Comparison of ENCODE assay signal across 8 mouse cellular contexts in genomic region chr4:128706626-128707025, GRCm38 (mm10). TPM values are rescaled to one million over a fixed set of nuclear protein-coding genes. Genes with fewer than 3 reads are reported as not detected.
DNase-seq lines count a peak whose midpoint lies in the region; ATAC-seq and TF ChIP-seq lines count a peak whose summit lies in the region.

No protein-coding gene starts in this region.

- DNase-seq in cerebellum, postnatal 14 days: peak; percentile 52 to 63
- no peak for DNase-seq in cerebellum, adult 2 months
- DNase-seq in thymus, postnatal 14 days: peak; percentile 40
- no peak for DNase-seq in thymus, adult 2 months
- DNase-seq in splenic B cell, adult 2 months (ENCODE audit: low read depth, low spot score): peak; percentile 18
- no peak for DNase-seq in B cell, adult 2 months
- no peak for DNase-seq in spleen, postnatal 4 days (ENCODE audit: low spot score in 2 of 2)

- TF ChIP-seq POLR2A in cerebellum, adult 2 months (IDR thresholded peaks at IDR 0.05; ENCODE audit: borderline replicate concordance, insufficient read depth, low read length): no peak
- TF ChIP-seq POLR2A in thymus, adult 2 months (IDR thresholded peaks at IDR 0.05; ENCODE audit: control insufficient read depth, extremely low read depth, insufficient read depth, low read length, poor library complexity): no peak

- WGBS in cerebellum, adult 2 months: 55% methylated on average over 9 of the region's 9 CpGs
- WGBS in thymus, adult 2 months: 18% methylated on average over 9 of the region's 9 CpGs
- 13% methylated on average over 9 of the region's 9 CpGs for WGBS in limb, embryonic 12.5 days

- H3K36me3 ChIP-seq in thymus, adult 2 months (ENCODE audit: control insufficient read depth, insufficient read depth, low read length): no peaks in the 10 kb centered on the region
- H3K36me3 ChIP-seq in limb, embryonic 12.5 days: peaks cover 11% of the 10 kb centered on the region; the same call in 1 of the 2 replicates
- H3K36me3 ChIP-seq in splenic B cell, adult 2 months (ENCODE audit: control insufficient read depth, insufficient read depth, low read length, poor library complexity, severe bottlenecking): no peaks in the 10 kb centered on the region

- no peak overlapping the region for H3K9ac ChIP-seq in limb, embryonic 12.5 days (replicated peaks)

- no peaks in the 10 kb centered on the region for H3K9me3 ChIP-seq in limb, embryonic 12.5 days

- H3K27me3 ChIP-seq in cerebellum, adult 2 months (ENCODE audit: control insufficient read depth, insufficient read depth, low read length): no peaks in the 10 kb centered on the region
- no peaks in the 10 kb centered on the region for H3K27me3 ChIP-seq in thymus, adult 2 months (ENCODE audit: control insufficient read depth, insufficient read depth, low read length)
- H3K27me3 ChIP-seq in limb, embryonic 12.5 days: no peaks in the 10 kb centered on the region
- no peaks in the 10 kb centered on the region for H3K27me3 ChIP-seq in splenic B cell, adult 2 months (ENCODE audit: control insufficient read depth, insufficient read depth, low read length, poor library complexity, severe bottlenecking)

- no peak for TF ChIP-seq CTCF in cerebellum, adult 2 months (IDR thresholded peaks at IDR 0.05; ENCODE audit: borderline replicate concordance, insufficient read depth, low read depth, low read length)
- no peak for TF ChIP-seq CTCF in thymus, adult 2 months (IDR thresholded peaks at IDR 0.05; ENCODE audit: borderline replicate concordance, control insufficient read depth, extremely low read depth, insufficient read depth, low read length, poor library complexity)

- H3K4me2 ChIP-seq in limb, embryonic 12.5 days: 0 out of 2 replicates have a peak overlapping the region, but pooled peaks have one; percentile 15

- peaks cover 32% of the 10 kb centered on the region for H3K4me1 ChIP-seq in cerebellum, adult 2 months (ENCODE audit: control insufficient read depth, insufficient read depth, low read length)
- 0 out of 2 replicates have a peak, but pooled peaks cover 2% of the 10 kb centered on the region for H3K4me1 ChIP-seq in thymus, adult 2 months (replicated peaks; ENCODE audit: control insufficient read depth, insufficient read depth, low read length)
- H3K4me1 ChIP-seq in limb, embryonic 12.5 days (replicated peaks): peaks cover 20% of the 10 kb centered on the region

- H3K4me3 ChIP-seq in cerebellum, adult 2 months (replicated peaks; ENCODE audit: insufficient read depth, low read depth, low read length): no peak overlapping the region
- H3K4me3 ChIP-seq in thymus, adult 2 months (ENCODE audit: control insufficient read depth, insufficient read depth, low read length): no peak overlapping the region
- H3K4me3 ChIP-seq in limb, embryonic 12.5 days (replicated peaks): no peak overlapping the region

- no peak for ATAC-seq in limb, embryonic 12.5 days (ENCODE audit: insufficient number of reproducible peaks, insufficient read depth, low FRiP score, low TSS enrichment, low read depth)

- no peak overlapping the region for H3K27ac ChIP-seq in cerebellum, adult 2 months (ENCODE audit: insufficient read depth, low read length)
- H3K27ac ChIP-seq in thymus, adult 2 months (ENCODE audit: control insufficient read depth, insufficient read depth, low read length): no peak overlapping the region
- H3K27ac ChIP-seq in limb, embryonic 12.5 days: no peak overlapping the region

RNA-seq across cellular contexts. Expression of gene A3galt2, which starts 48.5 kb away (rescaled TPM):
- 1.9 and 2.4 TPM in 2 replicates for polyA plus RNA-seq in cerebellum, adult 2 months (2012; rRNA removed)
- 1.3 and 1.6 TPM in 2 replicates for polyA plus RNA-seq in thymus, adult 2 months (2012; rRNA removed)
- 0.18 and 0.32 TPM in 2 replicates for polyA plus RNA-seq in limb, embryonic 12.5 days (2016; fragmentation: Nextera tagmentation; extraction: Ambion mirVana)

RNA-seq across cellular contexts. Expression of gene Phc2, which starts 52.1 kb away (rescaled TPM):
- polyA plus RNA-seq in cerebellum, adult 2 months (2012; rRNA removed): 133 and 144 TPM in 2 replicates
- polyA plus RNA-seq in thymus, adult 2 months (2012; rRNA removed): 139 and 149 TPM in 2 replicates
- 69.0 and 81.6 TPM in 2 replicates for polyA plus RNA-seq in limb, embryonic 12.5 days (2016; fragmentation: Nextera tagmentation; extraction: Ambion mirVana)

Comparison
In these comparisons a context has a peak if more than half of its experiments do, and no peak if none do; other contexts are left out.
1. DNase-seq: peak in cerebellum, postnatal 14 days (2 of 2), thymus, postnatal 14 days (single experiment) and splenic B cell, adult 2 months (single experiment); none in cerebellum, adult 2 months (0 of 2), thymus, adult 2 months (single experiment), B cell, adult 2 months (0 of 2) and spleen, postnatal 4 days (0 of 2).